Mouse (Mus musculus) layer of hippocampus, adult 9-11 months (tissue): Measurements from ENCODE around the gene Oas1d.
"Not testable (repeated sequence)": the region's sequence is repeated elsewhere in the genome, so short reads cannot be mapped to it uniquely, and the experiment has no call there.

Experiments used
- DNase-seq: peaks from one replicate; pipeline ENCODE4 v3.0.0; 2022

Gene Oas1d

DNA sequence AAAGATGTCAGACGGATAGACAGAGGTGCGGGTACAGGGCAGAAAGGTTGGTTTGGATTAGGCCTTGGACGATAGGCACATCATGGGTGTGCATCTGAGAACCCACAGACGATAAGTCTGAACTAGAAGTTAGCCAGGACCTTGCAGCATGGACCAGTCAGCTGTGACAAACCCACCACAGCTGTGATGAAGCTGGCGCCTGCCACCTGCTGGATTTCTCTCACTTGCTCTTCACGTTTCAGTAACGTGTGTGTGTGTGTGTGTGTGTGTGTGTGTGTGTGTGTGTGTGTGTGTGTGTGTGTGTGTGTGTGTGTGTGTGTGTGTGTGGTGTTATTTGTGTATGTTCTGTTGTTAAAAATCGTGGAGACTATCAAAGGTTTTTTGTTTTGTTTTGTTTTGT, at the start of gene Oas1d:
Oas1d (plus strand) TSS at position 333 of the 400 bp plus-strand sequence.
- not testable (repeated sequence) for DNase-seq

DNA sequence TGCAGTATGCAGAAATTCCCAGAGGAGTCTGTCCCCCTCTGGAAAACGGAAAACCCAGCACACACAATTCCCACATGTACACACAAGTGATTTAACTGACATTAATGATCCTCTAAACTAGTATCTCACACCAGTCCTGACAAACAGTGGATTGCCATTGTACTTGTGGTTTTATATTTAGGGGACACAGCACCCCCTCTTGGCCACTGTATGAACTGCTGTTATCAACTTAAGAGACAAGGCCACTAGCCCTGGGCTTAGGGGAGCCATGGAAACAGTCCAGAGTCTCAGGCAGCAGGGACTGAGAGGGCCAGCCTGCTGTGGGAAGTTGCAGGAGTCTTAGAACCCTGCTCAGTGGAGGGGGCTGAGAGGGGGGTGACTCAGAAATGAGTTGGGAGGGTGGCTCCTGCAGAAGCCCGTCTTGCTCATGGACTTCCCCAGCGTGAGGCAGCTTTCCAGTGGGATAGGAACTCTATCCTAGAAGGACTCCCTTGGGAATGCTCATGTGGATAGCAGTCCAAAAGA, 48.9 kb upstream of the Oas1d start:
- DNase-seq: no peak

DNA sequence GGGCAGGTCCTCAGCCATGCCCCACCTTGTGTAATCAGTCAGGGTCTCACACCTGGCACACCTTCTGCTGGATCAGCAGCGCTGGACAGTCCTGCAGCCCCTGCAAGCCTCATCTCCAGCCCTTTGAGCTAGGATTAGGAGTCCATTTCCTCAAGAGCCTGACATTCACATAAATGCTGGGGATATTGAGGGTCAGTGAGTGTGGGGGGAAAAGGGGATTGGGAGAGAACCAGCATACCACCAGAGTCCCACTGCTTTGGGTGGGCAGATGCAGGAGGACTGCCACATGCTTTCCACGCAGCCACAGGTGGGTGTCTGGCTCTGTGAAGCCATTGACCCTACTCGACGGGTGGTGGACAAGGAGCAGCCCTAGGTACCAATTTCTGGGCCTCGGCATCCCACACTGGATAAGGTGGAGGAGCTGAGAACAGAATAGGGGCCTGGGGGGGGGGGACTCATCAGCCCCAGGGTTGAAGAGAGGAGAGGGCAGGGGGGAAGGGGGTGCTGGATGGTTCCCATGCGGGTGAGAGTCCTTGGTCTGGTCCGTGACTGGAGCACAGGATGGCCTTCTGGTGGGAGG, 44.8 kb upstream of the Oas1d start:
- no peak for DNase-seq

DNA sequence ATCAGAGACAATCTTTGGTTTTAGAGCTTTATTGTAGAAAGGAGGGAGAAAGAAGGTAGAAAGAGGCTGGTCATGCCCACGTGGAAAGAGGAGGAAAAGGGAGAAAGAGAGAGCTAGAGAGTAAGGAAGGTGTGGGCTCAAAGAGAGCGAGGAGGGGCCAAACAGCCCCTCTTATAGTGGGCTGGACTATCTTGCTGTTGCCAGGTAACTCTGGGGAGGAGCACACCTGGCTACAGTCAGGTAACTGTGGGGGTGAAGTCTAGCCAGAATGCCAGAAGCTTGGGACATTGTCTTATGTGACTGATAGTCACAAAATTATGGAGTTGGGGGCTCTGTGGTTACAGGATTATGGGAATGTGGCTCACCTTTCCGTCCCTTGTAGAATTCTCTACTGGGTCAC, 44.3 kb upstream of the Oas1d start:
- DNase-seq: no peak

DNA sequence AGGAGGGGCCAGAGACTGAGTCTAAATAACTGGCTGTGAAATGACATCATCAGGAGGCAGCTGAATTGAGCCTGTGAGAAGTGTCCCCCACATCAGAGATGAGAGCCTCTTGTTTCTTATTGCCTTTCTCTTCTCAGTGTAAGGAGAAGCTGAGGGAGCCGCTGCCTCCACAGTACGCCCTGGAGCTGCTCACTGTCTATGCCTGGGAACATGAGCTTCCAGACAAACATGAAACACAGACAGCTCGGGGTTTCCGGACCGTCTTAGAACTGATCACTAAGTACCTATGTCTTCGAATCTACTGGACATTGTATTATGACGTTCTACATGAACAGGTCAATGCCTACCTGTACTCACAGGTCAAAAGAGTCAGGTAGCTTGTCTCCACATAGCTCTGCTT, 43.6 kb upstream of the Oas1d start:
- no peak for DNase-seq

DNA sequence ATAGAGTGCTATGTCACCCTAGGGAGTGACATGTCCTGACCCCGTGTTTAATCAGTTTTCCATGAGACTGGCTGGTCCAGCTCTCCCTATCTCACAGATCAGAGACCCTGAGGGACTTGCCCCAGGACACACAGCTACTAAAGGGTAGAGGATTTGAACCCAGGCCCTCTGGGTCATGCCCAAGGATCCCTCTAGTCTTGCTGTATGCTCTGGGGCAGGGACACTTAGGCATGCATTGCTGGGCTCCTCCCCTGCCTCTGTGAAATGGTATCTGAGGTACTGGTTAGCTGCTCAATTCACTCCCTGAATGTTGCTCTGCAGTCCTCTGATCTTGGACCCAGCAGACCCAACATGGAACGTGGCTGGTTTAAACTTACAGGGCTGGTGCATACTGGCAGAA, 42.9 kb upstream of the Oas1d start:
- DNase-seq: no peak

DNA sequence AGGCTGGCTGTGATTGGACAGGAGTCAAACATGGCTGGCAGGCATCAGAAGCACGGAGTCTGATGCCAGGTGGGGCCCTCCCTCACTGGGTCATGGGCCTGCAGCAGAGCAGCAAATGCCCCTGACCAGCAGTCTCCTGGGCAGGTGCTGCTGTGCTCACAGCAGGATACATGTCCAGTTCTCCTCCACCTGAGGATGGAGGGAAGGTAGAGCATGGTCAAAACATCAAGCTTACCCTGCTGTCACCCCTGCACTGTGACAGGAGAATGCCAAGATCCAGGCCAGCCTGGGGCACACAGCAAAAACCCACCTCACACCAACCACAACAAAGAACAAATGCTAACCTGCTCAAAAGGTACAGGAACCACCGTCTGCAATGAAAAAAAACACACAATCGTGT, 37.5 kb upstream of the Oas1d start:
- not testable (repeated sequence) for DNase-seq

DNA sequence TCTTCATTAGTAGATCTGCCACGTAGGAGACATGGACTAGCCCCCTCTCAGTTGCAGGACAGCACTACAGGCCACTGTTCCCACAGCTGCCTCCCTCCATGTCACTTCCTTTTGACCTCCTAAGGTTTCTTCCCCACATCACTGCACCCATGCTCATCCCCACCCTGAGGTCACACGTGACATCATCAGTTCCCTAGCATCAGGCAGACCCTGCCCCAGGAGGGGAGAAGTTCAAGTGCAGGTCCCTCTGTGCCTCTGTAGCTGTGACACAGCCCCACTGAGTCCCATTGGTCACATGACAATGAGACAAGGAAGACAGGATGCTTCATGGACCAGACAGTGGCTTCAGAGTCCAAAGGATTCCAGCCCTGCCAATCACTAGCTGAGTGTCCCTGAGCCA, 36.9 kb upstream of the Oas1d start:
- not testable (repeated sequence) for DNase-seq

DNA sequence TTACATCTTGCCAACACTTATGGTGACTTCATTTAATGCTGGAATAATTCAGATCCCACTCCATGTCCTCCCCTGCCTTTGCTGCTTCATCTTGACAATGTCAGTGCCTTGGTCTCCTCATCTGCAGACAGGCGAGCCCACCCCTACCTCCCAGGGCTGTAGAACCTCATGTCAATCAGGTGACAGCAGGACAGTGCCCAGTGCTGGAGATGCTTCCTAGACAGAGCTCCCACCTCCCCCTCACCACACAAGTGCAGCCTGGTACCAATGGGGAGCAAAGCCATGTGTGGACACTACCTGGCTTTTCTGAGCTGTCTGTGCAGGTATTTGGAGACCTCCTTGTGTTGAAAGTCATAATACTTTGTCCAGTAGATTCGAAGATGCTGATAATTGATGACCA, 35.5 kb upstream of the Oas1d start:
- DNase-seq: not testable (repeated sequence)

DNA sequence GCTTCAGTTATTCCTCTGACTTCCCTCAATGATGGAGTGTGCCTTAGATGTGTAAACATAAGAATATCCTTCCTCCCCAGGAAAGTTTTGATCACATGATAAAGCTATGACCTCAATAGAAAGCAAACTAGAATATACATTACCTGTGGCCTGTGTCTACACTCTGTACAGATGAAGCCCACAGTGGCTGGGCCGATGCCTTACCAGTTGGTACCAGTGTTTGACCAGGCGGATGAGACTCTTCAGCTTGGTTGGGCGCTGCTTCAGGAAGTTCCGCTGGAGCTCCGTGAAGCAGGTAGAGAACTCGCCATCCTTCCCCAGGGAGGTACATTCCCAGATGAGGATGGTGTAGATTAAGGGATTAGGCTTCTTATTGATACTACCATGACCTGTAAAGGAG, 32.7 kb upstream of the Oas1d start:
- not testable (repeated sequence) for DNase-seq

DNA sequence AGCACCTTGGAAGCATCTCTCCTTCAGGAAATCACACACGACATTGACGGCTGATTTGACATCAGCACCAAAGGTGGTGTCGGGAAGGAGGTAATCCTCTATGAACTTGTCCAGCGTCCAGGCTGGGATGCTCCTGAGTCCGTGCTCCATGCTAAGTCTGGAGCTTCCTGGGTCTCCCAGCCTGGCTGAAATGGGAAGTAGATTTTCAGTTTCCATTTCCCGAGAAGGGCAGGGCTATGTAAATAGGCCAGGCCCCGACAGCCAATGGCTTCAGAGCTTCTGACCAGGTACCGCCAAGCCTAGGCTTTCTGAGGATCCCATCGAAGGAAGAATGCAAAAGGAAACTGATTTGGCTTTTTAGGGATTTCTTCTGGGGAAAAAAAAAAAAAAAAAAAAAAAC, 26.9 kb upstream of the Oas1d start, which contains the start of gene Oas1g:
Oas1g (minus strand) TSS at position 201 of the 400 bp plus-strand sequence.
- not testable (repeated sequence) for DNase-seq

DNA sequence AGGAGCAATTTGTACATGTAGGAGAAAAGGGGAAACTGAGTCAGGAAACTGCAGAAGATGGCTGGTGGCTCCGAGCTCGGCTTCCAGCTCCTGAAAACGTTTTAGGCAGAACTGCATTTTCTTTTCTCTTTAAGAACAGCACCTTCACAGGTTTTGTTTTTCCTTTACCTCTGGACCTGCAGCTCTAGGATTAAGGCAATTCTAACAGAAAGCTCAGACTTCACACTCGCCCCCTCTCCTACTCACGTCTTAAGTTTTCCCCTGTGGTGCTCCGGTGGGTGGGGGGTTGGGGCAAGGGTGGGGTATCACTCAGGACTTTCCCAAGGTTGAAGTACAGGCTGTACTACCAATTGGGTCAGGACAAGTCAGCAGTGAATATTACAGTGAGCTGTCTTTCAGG, 26.5 kb upstream of the Oas1d start:
- no peak for DNase-seq

DNA sequence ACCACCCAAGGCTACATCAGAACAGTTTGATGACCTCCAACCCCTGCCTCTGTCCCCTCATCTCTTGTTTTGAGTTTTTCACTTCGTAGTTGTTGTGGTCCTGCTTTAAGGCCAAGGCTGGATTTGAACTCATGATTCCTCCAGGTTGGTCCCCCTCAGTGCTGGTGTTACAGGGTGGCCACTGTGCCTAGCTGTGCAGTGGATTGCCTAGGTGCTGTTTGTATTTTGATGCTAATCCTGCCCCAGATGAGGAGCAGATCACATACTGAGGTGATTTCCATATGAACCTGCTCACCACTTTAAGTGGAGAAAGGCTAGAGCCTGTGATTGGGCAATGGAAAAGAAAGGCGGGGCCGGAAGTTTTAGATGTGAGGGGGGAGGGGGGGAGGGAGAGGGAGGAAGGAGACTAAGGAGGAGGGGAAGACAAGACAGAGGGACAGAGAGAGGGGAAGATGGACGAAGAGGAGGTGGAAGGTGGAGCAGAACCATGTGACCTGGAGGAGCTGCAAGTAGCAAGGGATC, 26.0 kb upstream of the Oas1d start:
- DNase-seq: not testable (repeated sequence)

DNA sequence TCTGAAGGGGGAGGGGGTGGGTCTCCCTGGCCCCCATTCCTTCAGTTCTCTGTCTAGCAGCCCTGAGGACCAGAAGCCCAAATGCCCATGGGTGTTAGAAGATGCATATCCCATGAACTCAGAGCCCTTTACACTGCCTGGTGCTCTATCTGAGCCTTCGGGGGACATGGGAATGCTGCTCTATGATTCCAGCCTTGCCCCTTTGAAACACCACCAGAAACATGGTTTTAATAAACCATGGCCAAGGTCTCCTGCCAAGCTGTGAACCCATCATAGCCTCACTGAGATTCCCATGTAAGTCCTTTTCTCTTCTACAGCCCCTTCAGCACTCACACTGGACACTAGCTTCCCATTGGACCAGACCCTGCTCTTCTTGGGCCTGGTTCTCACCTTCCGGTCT, 24.3 kb upstream of the Oas1d start:
- DNase-seq: no peak

DNA sequence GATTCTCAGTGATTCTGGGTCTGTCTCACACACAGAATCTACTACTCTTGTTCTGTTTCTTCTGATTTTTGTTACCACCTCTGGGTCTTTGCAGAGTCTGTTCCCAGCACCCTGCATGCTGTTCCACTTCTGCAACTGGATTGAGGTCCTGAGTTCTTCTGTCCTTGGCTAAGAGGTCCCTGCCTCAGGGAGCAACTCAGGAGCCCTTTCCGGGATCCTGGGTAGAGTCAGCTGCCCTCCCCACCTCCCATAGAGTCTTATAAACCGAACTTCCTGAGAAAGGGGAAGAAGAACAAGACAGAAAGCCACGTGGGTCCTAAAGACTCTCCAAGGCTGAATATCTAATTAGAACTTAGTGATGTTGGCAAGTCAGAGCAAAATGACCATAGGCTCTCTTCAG, 23.3 kb upstream of the Oas1d start:
- no peak for DNase-seq

DNA sequence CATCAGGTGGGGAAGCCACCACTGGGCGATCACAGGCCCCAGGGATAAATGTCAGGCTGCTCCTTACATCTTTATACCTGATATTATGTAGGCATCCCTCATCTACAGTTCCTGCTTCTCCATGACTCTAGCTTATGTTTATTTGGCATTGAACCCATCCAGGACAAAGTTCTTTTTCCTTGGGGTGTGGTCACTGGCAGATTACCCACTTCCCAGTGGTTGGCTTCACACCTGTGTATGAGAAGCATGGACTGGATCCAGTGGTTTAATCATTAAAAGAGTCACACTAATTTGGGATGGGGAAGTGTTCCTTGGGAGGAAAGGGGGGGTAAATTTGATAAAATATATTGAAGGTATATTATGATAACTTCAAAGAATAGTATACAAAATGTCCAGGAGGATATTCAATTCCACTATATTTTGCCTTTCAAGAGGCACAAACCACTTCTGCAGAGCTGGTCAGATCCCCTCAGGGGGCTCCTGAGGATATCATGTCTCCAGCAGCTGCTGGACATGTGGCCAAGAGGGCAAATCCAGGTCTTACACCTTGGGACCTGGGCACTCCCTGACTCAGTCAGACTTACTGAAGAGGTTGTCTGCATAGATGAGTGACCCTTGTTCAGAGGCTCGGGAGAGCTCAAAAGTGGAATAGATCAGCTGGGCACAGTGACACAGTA, 22.6 kb upstream of the Oas1d start:
- DNase-seq: not testable (repeated sequence)

DNA sequence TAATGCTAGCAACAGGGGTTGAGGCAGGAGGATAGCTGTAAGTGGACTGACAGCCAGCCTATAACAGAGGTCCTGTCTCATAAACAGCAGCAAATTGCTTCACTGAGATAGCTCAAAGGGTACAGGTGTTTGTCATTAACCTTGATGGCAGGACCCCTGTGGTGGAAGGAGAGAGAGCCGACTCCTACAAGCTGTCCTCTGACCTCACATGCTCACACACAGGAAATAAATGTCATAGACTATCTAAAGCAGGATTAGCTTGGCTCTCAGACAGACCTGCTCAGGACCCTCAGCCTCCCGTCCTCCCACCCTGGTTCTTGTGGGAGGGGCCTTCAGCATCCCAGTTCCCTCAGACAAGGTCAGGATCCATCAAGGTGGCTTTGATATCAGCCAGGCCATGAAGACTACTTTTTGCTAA, 22.1 kb upstream of the Oas1d start:
- no peak for DNase-seq

DNA sequence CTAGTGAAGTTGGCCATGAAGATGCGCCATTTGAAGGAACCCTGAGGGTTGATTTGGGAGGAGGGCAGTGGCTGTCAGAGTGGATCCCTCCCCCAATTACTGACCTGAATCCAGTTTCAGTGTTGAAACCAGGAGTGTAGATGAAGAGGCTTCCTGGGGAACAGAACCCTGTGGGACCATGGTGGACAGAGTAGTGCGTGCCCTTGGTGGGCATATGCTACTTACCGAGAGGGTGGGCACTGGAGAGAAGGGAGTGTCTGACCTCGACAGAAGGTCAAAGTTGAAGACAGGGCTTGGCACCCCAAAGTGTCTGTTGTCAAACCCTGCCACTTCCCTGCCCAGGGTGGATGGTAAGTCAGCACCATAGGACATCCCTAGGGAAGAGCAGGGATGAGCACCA, 20.5 kb upstream of the Oas1d start:
- DNase-seq: not testable (repeated sequence)

DNA sequence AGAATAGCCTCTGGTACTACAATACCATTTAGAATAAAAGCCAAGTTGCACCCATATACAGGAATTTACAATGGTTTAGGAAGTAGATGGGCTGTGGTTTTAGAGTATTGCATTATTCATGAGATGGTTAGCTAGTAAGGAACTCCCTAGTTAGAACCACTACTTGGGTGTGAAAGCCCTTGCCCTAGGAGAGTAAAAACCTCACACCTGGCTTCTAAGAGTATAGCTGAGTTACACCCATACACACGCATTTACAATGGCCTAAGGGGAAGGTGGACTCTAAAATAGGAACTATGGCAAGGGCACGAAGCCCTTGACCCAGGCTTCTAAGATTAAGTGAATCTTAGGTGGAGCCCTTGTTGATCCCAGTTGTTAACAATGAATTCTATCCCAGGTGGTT, 19.6 kb upstream of the Oas1d start:
- not testable (repeated sequence) for DNase-seq

DNA sequence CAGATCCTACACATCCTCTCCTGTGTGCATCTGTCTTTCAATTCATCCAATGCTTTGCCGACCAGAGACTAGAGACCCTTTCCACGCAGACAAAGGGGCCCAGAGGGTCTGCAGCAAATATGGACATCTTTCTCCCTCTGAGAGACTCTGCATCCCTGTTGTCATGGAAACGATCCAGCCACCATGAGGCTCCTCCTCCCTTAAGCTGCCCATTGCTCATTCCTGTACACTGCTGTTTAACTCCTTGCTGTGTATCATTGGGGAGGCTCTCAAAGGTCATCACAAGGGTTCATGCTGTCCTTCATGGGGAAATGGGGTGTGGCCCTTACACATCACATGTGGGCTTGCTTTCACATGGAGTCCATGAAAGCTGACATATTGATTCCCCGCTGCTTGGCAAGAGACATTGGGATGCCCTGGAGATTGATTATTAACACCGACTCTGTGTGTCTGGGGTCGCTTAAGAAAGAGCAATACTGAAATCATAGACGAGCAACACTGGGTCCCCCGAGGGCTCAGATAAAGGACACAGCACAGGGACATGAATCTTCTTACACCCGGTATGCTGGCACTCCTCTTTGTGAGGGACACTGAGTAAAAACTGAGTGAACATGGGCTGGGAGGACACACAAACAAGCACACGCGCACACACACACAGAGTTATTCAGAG, 19.0 kb upstream of the Oas1d start:
- no peak for DNase-seq

DNA sequence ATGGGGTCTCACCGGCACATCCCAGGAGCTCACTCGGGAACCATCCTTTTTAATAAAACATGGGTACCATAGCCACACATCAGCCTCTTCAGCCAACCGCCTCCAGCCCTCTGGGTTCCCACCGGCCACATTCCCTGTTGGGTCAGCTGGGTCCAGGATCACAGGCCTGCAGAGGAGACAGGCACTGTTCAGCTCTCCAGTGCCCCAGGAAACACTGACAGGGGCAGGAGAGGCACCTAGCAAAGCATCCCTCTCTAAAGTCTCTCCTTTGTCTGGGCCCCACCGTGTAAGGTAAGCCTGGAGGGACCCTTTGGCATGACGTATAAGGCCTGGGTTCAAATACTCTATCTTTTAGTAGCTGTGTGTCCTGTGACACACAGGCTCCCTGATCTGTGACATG, 16.0 kb upstream of the Oas1d start:
- no peak for DNase-seq

DNA sequence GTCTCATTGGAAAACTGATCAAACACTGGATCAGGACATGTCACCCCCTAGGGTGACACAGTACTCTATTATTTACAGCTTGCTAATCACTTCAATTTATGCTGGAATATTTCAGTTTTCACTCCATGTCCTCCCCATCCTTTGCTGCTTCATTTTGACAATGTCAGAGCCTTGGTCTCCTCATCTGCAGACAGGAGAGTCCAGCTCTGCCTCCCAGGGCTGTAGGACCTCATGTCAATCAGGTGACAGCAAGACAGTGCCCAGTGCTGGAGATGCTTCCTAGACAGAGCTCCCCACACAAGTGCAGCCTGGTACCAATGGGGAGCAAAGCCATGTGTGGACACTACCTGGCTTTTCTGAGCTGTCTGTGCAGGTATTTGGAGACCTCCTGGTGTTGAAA, 15.6 kb upstream of the Oas1d start:
- DNase-seq: no peak

DNA sequence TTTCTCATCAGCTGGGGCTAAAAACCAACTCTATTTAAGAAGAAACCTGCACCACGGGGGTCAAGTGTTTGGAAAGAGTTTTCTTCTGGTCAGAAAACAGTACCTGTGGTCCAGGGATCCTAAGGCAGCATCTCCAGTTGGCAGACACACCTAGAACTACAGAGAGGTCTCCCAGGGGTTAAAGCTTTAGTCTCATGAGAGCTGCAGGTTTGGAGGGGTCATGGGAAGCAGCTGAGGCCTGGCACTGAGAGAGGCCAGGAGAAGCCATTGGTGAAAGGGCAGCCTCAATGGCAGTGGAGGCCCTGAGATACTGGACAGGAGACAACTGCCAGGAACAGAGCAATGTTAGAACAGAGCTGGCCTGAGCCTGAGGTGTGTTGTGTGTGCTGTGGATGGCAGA, 13.7 kb upstream of the Oas1d start:
- DNase-seq: no peak

DNA sequence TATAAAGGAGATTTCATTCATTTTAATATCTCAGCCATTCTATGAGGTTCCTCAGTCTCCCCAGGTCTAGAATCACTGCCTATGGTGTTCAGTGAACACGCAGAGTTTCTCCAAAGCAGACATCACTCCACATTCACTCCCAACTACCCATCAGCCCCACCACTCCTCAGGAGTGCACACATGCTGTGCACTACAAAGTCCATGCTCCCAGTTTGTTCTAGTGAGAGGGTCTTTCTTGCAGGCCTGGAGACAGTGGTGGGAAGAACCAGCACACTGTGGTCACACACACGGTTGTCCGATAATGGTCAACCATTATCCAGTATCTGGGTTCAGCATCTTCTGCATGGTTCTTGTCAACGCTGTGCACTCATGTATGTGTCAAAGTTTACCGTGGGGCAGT, 12.3 kb upstream of the Oas1d start:
- DNase-seq: no peak
